Mouse (Mus musculus) skeletal muscle tissue, adult 2 months (tissue): ENCODE data around the gene Pagr1b.
A peak's percentile ranks its signal among the peaks of the same experiment; 100 is the strongest.

Experiments used
- DNase-seq: peaks from one replicate; pipeline ENCODE4 v3.0.0-alpha.2; 2012; ENCODE audit warnings: low read depth, low spot score

Pagr1b gene

DNA sequence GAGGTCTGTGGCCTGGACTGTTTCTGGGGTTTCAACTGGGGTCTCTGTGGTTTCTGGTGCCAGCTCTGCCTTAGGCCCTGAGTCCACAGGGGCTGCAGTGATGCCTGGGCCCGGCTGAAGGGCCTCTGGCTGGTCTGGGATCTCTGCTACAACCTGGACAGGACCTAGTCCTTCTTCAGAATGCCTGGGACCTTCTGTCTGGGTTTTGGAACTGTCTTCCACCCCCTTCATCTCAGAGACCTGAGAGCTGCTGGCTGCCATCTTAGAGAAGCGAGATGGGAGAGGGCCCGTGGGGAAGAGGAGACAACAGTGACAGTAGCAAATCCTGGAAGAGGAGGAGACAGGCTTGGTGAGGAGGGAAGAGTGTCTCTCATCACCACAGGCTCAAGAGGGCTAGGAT is 3.7 kb upstream of the Pagr1b start:
- DNase-seq: no peak

GRCm38 (mm10) chr7:127019306-127019960 is 3.1 kb upstream of the Pagr1b start:
- DNase-seq: no peak

DNA sequence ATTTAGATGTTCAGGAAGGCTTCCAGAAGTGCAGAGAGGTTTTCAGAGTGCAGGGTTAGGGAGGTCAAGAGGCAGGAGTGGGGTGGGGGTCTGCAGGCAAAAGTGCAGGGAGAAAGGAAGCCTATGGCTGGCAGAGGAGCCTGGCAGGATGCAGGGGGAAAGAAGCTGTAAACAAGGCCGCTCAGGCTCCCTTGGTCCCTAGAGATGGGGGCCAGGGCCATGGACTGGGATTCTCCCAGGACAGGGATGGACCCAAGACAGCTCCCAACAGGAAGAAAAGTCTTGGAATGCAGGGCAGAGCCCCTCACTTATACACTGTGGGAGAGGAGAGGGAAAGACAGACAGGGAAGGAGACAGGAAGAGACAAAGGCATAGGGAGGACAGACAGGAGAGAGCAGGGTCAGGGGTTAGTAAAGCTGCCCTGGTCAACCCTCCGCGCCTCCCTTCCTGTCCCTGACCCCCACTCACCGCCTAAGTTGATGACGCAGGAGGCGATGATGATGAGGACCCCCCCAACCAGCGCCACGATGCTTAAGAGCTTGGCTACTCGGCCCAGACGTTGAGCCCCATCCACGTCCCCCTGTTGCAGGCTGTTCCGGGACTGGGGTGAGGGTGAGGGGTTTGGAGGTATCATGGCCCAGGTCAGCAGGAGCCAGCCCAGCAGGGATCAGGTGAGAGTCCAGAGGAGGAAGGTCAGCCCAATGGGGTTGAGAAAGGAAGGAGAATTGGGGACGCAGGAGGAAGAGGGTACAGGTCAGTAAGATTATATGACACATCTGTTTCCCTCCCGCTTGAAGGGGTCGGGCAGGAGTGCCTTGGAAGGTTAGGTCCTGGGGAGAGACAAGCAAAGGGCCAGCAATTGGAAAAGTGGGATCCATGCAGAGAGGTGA is 2.4 kb upstream of the Pagr1b start:
- DNase-seq: no peak

- DNase-seq: no peak
These were observed 1.7 kb upstream of the Pagr1b start for GRCm38 (mm10) chr7:127017950-127018345.

GRCm38 (mm10) chr7:127016971-127017949 is 976 bp upstream of the Pagr1b start, which contains the start of gene Pagr1a:
Gene Pagr1a (minus strand): TSS chr7:127017352.
- peak; percentile 100 for DNase-seq

GRCm38 (mm10) chr7:127016486-127016938 is 228 bp upstream of the Pagr1b start:
- peak; percentile 49 for DNase-seq

DNA sequence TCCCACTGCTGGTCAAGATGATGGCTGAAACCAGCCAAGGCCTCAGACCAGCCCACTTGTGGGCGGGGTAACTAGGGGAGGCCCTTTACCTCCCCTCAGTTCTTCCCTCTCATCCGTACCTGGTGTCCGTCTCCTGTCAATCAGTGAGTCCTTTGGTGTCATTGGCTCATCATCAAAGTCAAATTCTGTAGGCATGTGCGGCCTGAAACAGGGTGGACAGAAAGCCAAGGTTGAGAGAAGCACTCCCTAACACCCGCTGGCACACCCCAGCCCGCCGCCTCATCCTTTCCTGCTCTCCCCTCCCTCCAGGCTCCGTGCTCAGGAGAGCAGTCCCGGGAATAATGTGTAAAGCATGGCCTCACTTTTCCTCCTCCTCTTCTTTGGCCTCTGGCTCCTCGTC is 203 bp downstream of the Pagr1b start:
- no peak for DNase-seq

GRCm38 (mm10) chr7:127014993-127015392 is 1.3 kb downstream of the Pagr1b start:
- DNase-seq: no peak

DNA sequence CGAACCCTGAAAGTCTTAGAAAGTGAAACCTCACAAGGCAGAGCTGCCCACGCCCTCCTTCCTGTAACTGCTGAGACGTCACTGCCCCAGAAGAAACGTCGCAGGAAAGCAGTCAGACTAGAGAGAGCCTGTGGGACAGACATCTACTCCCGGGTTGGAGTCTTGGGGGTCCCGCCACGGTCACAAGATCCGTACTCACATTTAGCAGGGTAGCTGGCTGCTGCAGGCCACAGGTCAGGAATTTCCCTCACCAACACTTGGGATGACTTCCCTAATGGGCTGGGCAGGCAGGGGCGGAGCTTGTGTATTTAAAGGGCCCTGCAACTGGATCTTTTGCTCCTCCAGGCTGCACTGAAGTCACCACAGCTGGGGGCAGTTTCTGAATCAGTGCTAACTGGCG is 2.0 kb downstream of the Pagr1b start, which contains the start of gene Mvp:
Gene Mvp, minus strand, starts transcription at position 302 of the 400 bp plus-strand sequence.
- DNase-seq: peak; percentile 62

GRCm38 (mm10) chr7:127013385-127013784 is 2.9 kb downstream of the Pagr1b start:
- DNase-seq: no peak

- no peak for DNase-seq
These were observed 3.4 kb downstream of the Pagr1b start for GRCm38 (mm10) chr7:127012845-127013244.

- DNase-seq: no peak
These were observed 3.9 kb downstream of the Pagr1b start for GRCm38 (mm10) chr7:127012374-127012773.

DNA sequence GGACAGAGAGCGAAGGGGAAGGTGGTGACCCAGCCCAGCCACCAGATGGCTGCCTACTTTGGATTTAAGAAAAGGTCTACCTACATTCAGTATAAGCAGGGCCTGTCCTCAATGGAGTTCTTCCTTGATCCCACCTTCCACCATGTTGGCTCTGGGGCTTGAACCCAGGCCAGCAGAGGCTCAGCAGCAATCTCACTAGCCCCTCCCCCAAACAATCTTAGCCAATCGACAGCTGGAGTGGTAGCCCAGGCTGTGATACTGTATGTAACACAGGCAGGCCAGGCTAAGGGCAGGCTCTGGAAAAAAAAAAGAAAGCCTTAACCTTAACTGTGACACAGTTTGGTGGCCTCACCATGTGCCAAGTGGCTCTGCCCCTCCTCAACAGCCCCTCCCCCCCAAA is 4.6 kb downstream of the Pagr1b start:
- DNase-seq: no peak

GRCm38 (mm10) chr7:127011051-127011450 is 5.2 kb downstream of the Pagr1b start:
- no peak for DNase-seq

DNA sequence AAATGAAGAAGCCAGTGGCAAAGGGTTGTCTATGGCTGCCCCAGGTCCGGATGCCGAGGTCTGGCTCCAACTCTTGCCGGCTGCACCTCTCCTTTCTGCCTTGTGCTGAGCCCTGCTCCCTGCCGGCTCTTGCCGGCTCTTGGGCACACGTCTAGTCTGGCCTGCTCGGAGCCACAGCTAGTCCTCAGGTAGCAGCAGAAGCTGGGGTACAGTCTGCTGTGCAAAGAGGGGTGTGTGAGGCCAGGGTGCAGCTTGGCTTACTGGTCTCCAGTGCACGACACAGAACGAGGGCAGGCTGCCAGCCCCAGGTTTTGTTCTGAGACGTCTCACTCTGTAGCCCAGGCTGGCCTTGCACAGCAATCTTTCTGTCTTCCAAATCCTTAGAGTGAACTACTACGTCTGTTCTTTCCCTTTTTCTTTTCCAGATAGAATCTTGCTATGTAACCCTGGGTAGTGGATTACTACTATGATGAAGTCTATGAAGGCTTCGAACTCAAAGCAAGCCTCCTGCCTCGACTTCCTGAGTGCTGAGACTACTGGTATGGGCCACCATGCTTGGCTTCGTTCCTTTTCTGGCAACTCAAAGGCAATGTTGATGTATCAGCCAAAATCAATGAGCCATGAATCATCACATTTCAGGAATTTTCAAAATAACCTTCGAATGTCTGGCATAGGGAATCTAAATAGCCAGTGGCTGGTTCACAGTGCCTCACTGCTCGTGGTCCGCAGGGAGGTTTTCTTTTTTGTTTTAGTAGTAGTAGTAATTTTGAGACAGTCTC is 6.8 kb downstream of the Pagr1b start:
- no peak for DNase-seq

DNA sequence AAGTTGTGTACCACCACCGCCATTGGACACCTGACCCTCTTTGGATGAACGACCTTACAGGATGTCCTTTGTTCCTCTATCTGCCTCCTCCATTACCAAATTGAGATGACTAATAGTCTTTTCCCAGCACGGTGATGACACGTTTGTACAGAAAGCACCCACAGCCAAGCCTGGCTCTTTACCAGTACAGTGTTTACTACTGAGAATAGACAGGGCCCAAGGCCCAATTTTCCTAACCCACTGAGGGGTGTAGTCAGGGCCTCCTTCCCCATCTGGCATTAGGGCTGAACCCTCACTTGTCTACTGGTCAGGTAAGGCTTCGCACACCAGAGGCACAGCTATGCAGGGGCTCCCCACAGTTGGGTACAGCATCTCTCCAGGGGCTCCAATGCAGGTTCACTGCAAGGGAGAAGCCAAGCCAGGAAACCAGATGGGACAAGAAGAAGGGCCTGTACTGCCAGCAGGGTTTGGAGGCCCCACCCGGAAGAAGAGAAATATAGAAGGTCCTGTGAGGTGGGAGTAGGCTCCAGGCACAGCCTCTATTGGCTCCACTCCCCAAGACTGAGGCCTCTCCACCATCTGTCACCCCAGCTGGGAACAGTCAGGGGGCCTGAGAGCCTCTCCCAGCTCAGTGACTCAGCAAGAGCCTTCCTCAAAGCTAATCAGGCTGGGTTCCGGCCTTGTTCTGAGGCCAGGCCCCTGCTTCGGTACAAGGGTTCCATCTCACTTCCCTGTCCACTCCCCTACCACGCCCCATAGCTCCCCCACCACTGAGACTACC is 7.9 kb downstream of the Pagr1b start:
- DNase-seq: peak; percentile 77

GRCm38 (mm10) chr7:127007313-127008024 is 8.8 kb downstream of the Pagr1b start:
- DNase-seq: no peak

DNA sequence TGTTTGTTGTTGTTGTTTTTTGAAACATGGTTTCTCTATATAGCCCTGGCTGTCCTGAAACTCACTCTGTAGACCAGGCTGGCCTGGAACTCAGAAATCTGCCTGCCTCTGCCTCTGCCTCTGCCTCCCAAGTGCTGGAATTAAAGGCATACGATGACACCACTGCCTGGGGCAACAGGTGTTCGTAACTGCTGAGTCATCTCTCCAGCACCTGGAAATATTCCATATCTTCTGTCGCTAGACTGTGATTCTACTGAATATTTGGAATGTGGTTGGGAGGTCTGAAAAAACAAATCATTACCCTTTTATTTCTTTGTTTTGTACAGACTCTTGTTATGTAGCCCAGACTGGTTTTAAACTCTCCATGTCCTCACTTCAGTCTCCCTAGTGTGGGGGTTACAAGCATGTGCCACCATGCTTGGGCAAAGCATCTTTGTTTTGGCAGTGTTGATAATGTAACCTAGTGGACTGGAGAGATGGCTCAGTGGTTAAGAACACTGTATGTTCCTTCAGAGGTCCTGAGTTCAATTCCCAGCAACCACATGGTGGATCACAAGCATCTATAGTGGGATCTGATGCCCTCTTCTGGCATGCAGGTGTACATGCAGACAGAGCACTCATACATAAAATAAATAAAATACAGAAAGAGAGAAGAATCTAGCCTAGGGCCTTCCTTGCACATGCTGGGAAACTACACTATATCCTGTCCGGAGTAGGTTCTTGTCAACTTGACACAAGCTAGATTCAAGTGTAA is 12.0 kb downstream of the Pagr1b start:
- no peak for DNase-seq

- no peak for DNase-seq
These were observed 12.7 kb downstream of the Pagr1b start for GRCm38 (mm10) chr7:127003620-127004019.
